Comparison of ENCODE assay signal across 22 mouse cellular contexts in the genomic region with DNA sequence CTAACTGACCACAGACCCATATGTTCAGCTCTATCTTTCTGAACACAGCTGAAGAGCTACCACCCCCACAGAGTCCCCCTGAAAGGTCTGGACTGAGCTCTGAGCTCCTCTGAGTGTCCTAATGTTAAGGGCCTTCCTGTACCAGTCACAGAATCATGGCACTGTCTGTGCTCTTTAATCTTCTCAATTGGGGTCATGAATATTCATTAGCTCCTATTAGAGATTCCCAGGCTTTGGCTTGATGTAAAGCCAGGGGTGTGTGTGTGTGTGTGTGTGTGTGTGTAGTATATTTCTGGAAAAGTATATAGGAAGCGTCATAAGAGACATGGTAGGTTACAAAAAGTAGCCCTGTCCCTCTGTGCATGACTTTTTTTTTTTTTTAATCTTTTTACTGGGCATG. TPM values are rescaled to one million over a fixed set of nuclear protein-coding genes. Genes with fewer than 3 reads are reported as not detected.
DNase-seq lines count a peak whose midpoint lies in the region; ATAC-seq and TF ChIP-seq lines count a peak whose summit lies in the region.
"Had no signal": no experiment of that assay in that cellular context is flagged by ENCODE, and none has a peak within 500 bp of the region (broad histone marks: within the 10 kb centered on the region; RNA-seq: fewer than 3 reads in every experiment).

No protein-coding gene starts in this region.

- no peak for TF ChIP-seq CTCF in midbrain, postnatal 0 days (IDR thresholded peaks at IDR 0.05)
- TF ChIP-seq CTCF in MEL (IDR thresholded peaks at IDR 0.05 in 2 of 3, conservative IDR thresholded peaks at IDR 0.05 in 1 of 3; ENCODE audit: control insufficient read depth in 1 of 3, insufficient read depth in 1 of 3, low read depth in 2 of 3, low read length in 3 of 3, poor library complexity in 1 of 3, severe bottlenecking in 1 of 3) = no peak
- no peak for TF ChIP-seq CTCF in brain, embryonic 14.5 days (IDR thresholded peaks at IDR 0.05; ENCODE audit: borderline replicate concordance, extremely low read depth, insufficient read depth, insufficient read length)

- no peak for TF ChIP-seq EP300 in MEL (IDR thresholded peaks at IDR 0.05; ENCODE audit: low read depth in 1 of 2, low read length in 2 of 2)

- no peak for TF ChIP-seq RAD21 in MEL (IDR thresholded peaks at IDR 0.05; ENCODE audit: low read depth, low read length)

- no peaks in the 10 kb centered on the region for H3K79me2 ChIP-seq in MEL (ENCODE audit: control insufficient read depth, insufficient read depth, low read length, poor library complexity)

- TF ChIP-seq POLR2A in MEL (IDR thresholded peaks at IDR 0.05; ENCODE audit: control insufficient read depth in 1 of 2, insufficient read depth in 1 of 2, low read depth in 1 of 2, low read length in 2 of 2, poor library complexity in 1 of 2) = no peak
- no peak for TF ChIP-seq POLR2A in brain, embryonic 14.5 days (IDR thresholded peaks at IDR 0.05; ENCODE audit: borderline replicate concordance, extremely low read depth, insufficient read depth, insufficient read length, poor library complexity, severe bottlenecking)

- H3K4me1 ChIP-seq in hindbrain, embryonic 16.5 days (ENCODE audit: control insufficient read depth, insufficient read depth, low read depth, low read length) = no peaks in the 10 kb centered on the region
- 0 out of 2 replicates have a peak, but pooled peaks cover 5% of the 10 kb centered on the region for H3K4me1 ChIP-seq in hindbrain, embryonic 12.5 days
- no peaks in the 10 kb centered on the region for H3K4me1 ChIP-seq in midbrain, embryonic 14.5 days (ENCODE audit: control insufficient read depth, insufficient read depth, low read length)
- H3K4me1 ChIP-seq in midbrain, postnatal 0 days (ENCODE audit: insufficient read depth, low read length) = no peaks in the 10 kb centered on the region
- H3K4me1 ChIP-seq in MEL (ENCODE audit: control insufficient read depth in 1 of 2, insufficient read depth in 2 of 2, low read length in 2 of 2) = peaks cover 0 to 22% of the 10 kb centered on the region in 2 experiments; a peak in 2 of 4 replicates

- H3K4me3 ChIP-seq in hindbrain, embryonic 16.5 days (ENCODE audit: low read length) = no peak overlapping the region
- no peak overlapping the region for H3K4me3 ChIP-seq in hindbrain, embryonic 12.5 days
- H3K4me3 ChIP-seq in midbrain, embryonic 14.5 days (replicated peaks; ENCODE audit: low read depth, low read length) = no peak overlapping the region
- H3K4me3 ChIP-seq in midbrain, postnatal 0 days (ENCODE audit: low read depth, low read length) = no peak overlapping the region
- H3K4me3 ChIP-seq in MEL (ENCODE audit: control insufficient read depth in 1 of 2, insufficient read depth in 1 of 2, low read depth in 2 of 2, low read length in 2 of 2) = no peak overlapping the region
- H3K4me3 ChIP-seq: gastrocnemius, adult 2 months; hindbrain, embryonic 13.5 days had no signal

- H3K9me3 ChIP-seq in hindbrain, embryonic 16.5 days (ENCODE audit: control insufficient read depth, low read length) = no peaks in the 10 kb centered on the region
- H3K9me3 ChIP-seq in hindbrain, embryonic 12.5 days (replicated peaks) = no peaks in the 10 kb centered on the region
- H3K9me3 ChIP-seq in midbrain, embryonic 14.5 days (ENCODE audit: control insufficient read depth, low read length) = no peaks in the 10 kb centered on the region
- H3K9me3 ChIP-seq in midbrain, postnatal 0 days (ENCODE audit: low read length) = no peaks in the 10 kb centered on the region
- no peaks in the 10 kb centered on the region for H3K9me3 ChIP-seq in MEL (replicated peaks; ENCODE audit: insufficient read depth, low read length)
- H3K9me3 ChIP-seq: hindbrain, embryonic 13.5 days had no signal

- 65% methylated on average over 1 of the region's 1 CpGs for WGBS in hindbrain, embryonic 16.5 days
- 82% methylated on average over 1 of the region's 1 CpGs for WGBS in hindbrain, embryonic 12.5 days
- WGBS in midbrain, embryonic 14.5 days = 82% methylated on average over 1 of the region's 1 CpGs
- 68% methylated on average over 1 of the region's 1 CpGs for WGBS in midbrain, postnatal 0 days

- no peaks in the 10 kb centered on the region for H3K36me3 ChIP-seq in hindbrain, embryonic 16.5 days (ENCODE audit: control insufficient read depth, insufficient read depth, low read length)
- H3K36me3 ChIP-seq in hindbrain, embryonic 12.5 days = no peaks in the 10 kb centered on the region
- H3K36me3 ChIP-seq in midbrain, embryonic 14.5 days (ENCODE audit: control insufficient read depth, insufficient read depth, low read length) = no peaks in the 10 kb centered on the region
- H3K36me3 ChIP-seq in midbrain, postnatal 0 days (ENCODE audit: insufficient read depth, low read length) = no peaks in the 10 kb centered on the region
- peaks cover 0 to 15% of the 10 kb centered on the region in 2 experiments; a peak in 2 of 4 replicates for H3K36me3 ChIP-seq in MEL (ENCODE audit: control insufficient read depth in 1 of 2, insufficient read depth in 2 of 2, low read length in 2 of 2)
- H3K36me3 ChIP-seq: hindbrain, embryonic 13.5 days had no signal

- peak; percentile 28; the same call in 1 of the 2 replicates for ATAC-seq in hindbrain, embryonic 16.5 days
- ATAC-seq in hindbrain, embryonic 12.5 days (ENCODE audit: low FRiP score) = no peak
- ATAC-seq in midbrain, embryonic 14.5 days (ENCODE audit: low FRiP score, low TSS enrichment) = no peak
- no peak for ATAC-seq in midbrain, postnatal 0 days (ENCODE audit: low FRiP score)
- ATAC-seq: activated CD4-positive, CD25-positive, alpha-beta regulatory T cell, adult 4 months; CD4-positive, CD25-positive, alpha-beta regulatory T cell, adult 4 months; forebrain, postnatal 0 days; hindbrain, postnatal 0 days; inflammation-experienced regulatory T-cells, adult 6 months had no signal

- peak; percentile 23 for DNase-seq in midbrain, embryonic 14.5 days
- DNase-seq in midbrain, postnatal 0 days (ENCODE audit: low spot score) = no peak
- DNase-seq in MEL (ENCODE audit: low read depth, low spot score) = no peak
- DNase-seq in brain, embryonic 14.5 days (ENCODE audit: low read depth) = peak; percentile 57
- DNase-seq: adrenal gland, adult 8-10 months; adrenal gland, postnatal 25 days; cerebellum, adult 18-20 months; cerebellum, adult 9-10 months; cerebellum, postnatal 14 days; forebrain, postnatal 0 days; gastrocnemius, adult 2 months; gastrocnemius, postnatal 14 days; heart, adult 11 months had no signal

- H3K9ac ChIP-seq in hindbrain, embryonic 16.5 days (ENCODE audit: low read depth, low read length) = no peak overlapping the region
- H3K9ac ChIP-seq in hindbrain, embryonic 12.5 days = no peak overlapping the region
- no peak overlapping the region for H3K9ac ChIP-seq in midbrain, embryonic 14.5 days (replicated peaks; ENCODE audit: low read length)
- H3K9ac ChIP-seq in midbrain, postnatal 0 days (replicated peaks; ENCODE audit: low read length, poor library complexity, severe bottlenecking) = no peak overlapping the region
- no peak overlapping the region for H3K9ac ChIP-seq in MEL (ENCODE audit: control insufficient read depth, low read depth, low read length, poor library complexity, severe bottlenecking)
- H3K9ac ChIP-seq: forebrain, postnatal 0 days; hindbrain, embryonic 13.5 days had no signal

- no peak overlapping the region for H3K27ac ChIP-seq in hindbrain, embryonic 16.5 days (ENCODE audit: low read depth, low read length)
- H3K27ac ChIP-seq in hindbrain, embryonic 12.5 days = no peak overlapping the region
- H3K27ac ChIP-seq in midbrain, embryonic 14.5 days (replicated peaks; ENCODE audit: low read depth, low read length) = no peak overlapping the region
- no peak overlapping the region for H3K27ac ChIP-seq in midbrain, postnatal 0 days (ENCODE audit: low read depth, low read length)
- H3K27ac ChIP-seq in MEL (ENCODE audit: control insufficient read depth, low read depth, low read length) = peak overlapping the region; percentile 67
- H3K27ac ChIP-seq: gastrocnemius, adult 2 months; hindbrain, embryonic 13.5 days; hindbrain, postnatal 0 days had no signal

- no peaks in the 10 kb centered on the region for H3K27me3 ChIP-seq in hindbrain, embryonic 16.5 days (replicated peaks; ENCODE audit: control insufficient read depth, insufficient read depth, low read length)
- no peaks in the 10 kb centered on the region for H3K27me3 ChIP-seq in hindbrain, embryonic 12.5 days
- H3K27me3 ChIP-seq in midbrain, embryonic 14.5 days (ENCODE audit: control insufficient read depth, insufficient read depth, low read length) = no peaks in the 10 kb centered on the region
- no peaks in the 10 kb centered on the region for H3K27me3 ChIP-seq in midbrain, postnatal 0 days (ENCODE audit: insufficient read depth, low read length)
- no peaks in the 10 kb centered on the region for H3K27me3 ChIP-seq in MEL (ENCODE audit: control insufficient read depth in 1 of 2, insufficient read depth in 2 of 2, low read length in 2 of 2)
- H3K27me3 ChIP-seq: hindbrain, embryonic 13.5 days had no signal

- H3K4me2 ChIP-seq in hindbrain, embryonic 16.5 days (ENCODE audit: low read length) = no peak overlapping the region
- no peak overlapping the region for H3K4me2 ChIP-seq in hindbrain, embryonic 12.5 days (replicated peaks)
- H3K4me2 ChIP-seq in midbrain, embryonic 14.5 days (ENCODE audit: low read length) = no peak overlapping the region
- no peak overlapping the region for H3K4me2 ChIP-seq in midbrain, postnatal 0 days (ENCODE audit: low read depth, low read length, poor library complexity, severe bottlenecking)
- H3K4me2 ChIP-seq: heart, embryonic 11.5 days; hindbrain, embryonic 13.5 days had no signal

RNA-seq across cellular contexts. Expression of a gene that starts 21.0 kb away (rescaled TPM):
- 24.8 and 28.9 TPM in 2 replicates for polyA plus RNA-seq in hindbrain, embryonic 16.5 days (2015; fragmentation: Nextera tagmentation; extraction: Ambion mirVana)
- polyA plus RNA-seq in hindbrain, embryonic 12.5 days (2016; fragmentation: Nextera tagmentation; extraction: Ambion mirVana) = 10.5 and 16.9 TPM in 2 replicates
- 7.8 and 8.5 TPM in 2 replicates for polyA plus RNA-seq in midbrain, embryonic 14.5 days (2014; fragmentation: Nextera tagmentation; extraction: Ambion mirVana)
- 25.4 and 46.1 TPM in 2 replicates for total RNA-seq in midbrain, postnatal 0 days (2014; rRNA removed)
- polyA plus RNA-seq in midbrain, postnatal 0 days (2015; fragmentation: Nextera tagmentation; extraction: Ambion mirVana) = 25.4 and 29.9 TPM in 2 replicates
- 0.07 and 0.12 TPM in 2 replicates for total RNA-seq in MEL (2012; rRNA removed)
- under 1 TPM in 1 of 2 experiments, not detected in 1; 0.40 TPM for polyA plus RNA-seq in MEL (2012; ENCODE audit: insufficient read depth in 1 of 2, insufficient read length in 2 of 2, low read depth in 1 of 2, low replicate concordance in 2 of 2, missing spikeins in 1 of 2)
- polyA plus RNA-seq in brain, embryonic 14.5 days (2012; rRNA removed) = 7.0 and 9.7 TPM in 2 replicates
- total RNA-seq: hematopoietic stem cell, adult 5-6 weeks had no signal

RNA-seq across cellular contexts. Expression of a gene that starts 23.2 kb away (rescaled TPM):
- 102 and 103 TPM in 2 replicates for polyA plus RNA-seq in hindbrain, embryonic 16.5 days (2015; fragmentation: Nextera tagmentation; extraction: Ambion mirVana)
- polyA plus RNA-seq in hindbrain, embryonic 12.5 days (2016; fragmentation: Nextera tagmentation; extraction: Ambion mirVana) = 64.7 and 67.2 TPM in 2 replicates
- 113 and 128 TPM in 2 replicates for polyA plus RNA-seq in midbrain, embryonic 14.5 days (2014; fragmentation: Nextera tagmentation; extraction: Ambion mirVana)
- 150 and 163 TPM in 2 replicates for total RNA-seq in midbrain, postnatal 0 days (2014; rRNA removed)
- polyA plus RNA-seq in midbrain, postnatal 0 days (2015; fragmentation: Nextera tagmentation; extraction: Ambion mirVana) = 105 and 106 TPM in 2 replicates
- 3.1 and 3.2 TPM in 2 replicates for total RNA-seq in MEL (2012; rRNA removed)
- polyA plus RNA-seq in MEL (2012; ENCODE audit: insufficient read depth in 1 of 2, insufficient read length in 2 of 2, low read depth in 1 of 2, low replicate concordance in 2 of 2, missing spikeins in 1 of 2) = 10 to 100 TPM in 1 of 2 experiments, not detected in 1; 19.2 TPM
- polyA plus RNA-seq in brain, embryonic 14.5 days (2012; rRNA removed) = 150 and 158 TPM in 2 replicates

Comparison
In these comparisons a context has a peak if more than half of its experiments do, and no peak if none do; other contexts are left out.
1. DNase-seq: peak in midbrain, embryonic 14.5 days (single experiment) and brain, embryonic 14.5 days (single experiment); none in midbrain, postnatal 0 days (single experiment) and MEL (single experiment).